Mouse (Mus musculus): ENCODE data around the gene Rab1b.

DNA sequence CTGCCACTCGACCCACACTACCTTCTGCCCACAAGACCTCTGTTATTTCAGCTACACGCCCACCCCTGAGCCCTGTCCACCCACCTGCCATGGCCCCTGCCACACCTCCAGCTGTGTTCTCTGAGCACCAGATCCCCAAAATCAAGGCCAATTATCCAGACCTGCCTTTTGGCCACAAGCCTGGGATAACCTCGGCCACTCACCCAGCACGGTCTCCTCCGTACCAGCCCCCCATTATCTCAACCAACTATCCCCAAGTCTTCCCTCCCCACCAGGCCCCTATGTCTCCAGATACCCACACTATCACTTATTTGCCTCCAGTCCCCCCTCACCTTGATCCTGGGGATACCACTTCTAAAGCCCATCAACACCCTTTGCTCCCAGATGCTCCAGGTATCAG, 37.4 kb downstream of the Rab1b start:
- TF ChIP-seq CTCF (IDR thresholded peaks at IDR 0.05; ENCODE audit: control insufficient read depth, insufficient read depth, low read length): no peak
- no peak for TF ChIP-seq POLR2A (IDR thresholded peaks at IDR 0.05; ENCODE audit: borderline replicate concordance, control insufficient read depth, low read depth, low read length)
